Mouse (Mus musculus): ENCODE measurements at regions not wholly inside any gene's neighbourhood (a gene's known extent, or its start where the extent isn't known, plus 50 kb on each side); places are given as distances from the start of the nearest gene placed in this dataset.
"Not testable (repeated sequence)": the region's sequence is repeated elsewhere in the genome, so short reads cannot be mapped to it uniquely, and the experiment has no call there.

DNA sequence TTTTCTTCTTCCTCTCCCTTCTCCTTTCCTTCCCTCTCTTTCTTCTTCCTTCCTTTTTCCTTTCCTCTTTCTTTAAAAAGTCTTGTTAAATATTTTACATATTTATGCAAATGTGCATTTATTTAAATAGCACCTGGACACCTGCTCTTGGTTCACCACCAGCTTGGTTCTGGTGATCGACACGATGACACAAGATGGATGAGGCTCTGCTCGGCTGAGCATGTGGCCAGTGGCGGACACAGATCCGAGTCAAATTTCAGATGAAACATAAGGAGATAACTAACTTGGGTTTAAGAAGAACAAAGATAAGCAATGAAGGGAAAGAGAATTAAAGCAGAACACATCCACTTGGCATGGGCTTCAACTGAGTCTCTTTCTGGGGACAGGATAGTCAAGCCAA is 1339.7 kb upstream of the A1bg start:
- no peak for DNase-seq (ENCODE audit: low spot score in 2 of 2)

DNA sequence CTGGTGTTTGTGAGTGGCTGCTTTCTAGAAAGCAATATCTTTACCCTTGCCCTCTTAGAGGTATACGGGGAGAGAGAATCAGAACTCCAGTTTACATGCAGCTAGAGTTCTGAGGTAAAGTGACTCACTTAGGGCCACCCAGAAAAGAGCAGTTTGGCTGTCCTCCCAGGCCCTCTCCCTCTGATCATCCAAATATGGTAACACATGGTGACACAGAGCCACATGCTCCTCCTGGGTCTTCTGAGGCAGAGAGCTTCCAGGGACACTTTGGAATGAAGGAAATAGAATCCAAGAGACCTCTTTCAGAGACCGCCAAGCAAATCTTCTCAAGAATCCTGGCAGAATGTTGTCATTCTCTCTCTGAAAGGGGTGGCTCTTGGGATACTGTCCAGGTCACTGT is 1338.7 kb upstream of the A1bg start:
- peak in 1 of 2 experiments; percentile 8 for DNase-seq (ENCODE audit: low spot score in 2 of 2)

DNA sequence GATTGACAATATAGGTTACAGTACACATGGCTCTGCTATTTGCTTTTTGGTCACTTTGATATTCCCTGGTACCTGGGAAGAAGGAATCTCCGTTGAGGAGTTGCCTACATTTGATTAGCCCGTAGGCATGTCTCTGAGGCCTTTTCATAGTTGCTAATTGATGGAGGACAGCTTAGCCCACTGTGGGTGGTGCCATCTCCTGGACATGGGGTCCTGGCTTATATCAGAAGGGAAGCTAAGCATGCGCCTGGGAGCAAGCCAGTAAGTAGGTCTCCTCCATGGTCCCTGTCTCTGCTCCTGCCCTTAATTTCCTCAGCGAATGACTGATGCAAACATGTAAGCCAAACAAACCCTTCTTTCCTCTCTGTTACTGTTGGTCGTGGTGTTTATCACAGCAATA is 1335.8 kb upstream of the A1bg start:
- DNase-seq (ENCODE audit: low spot score in 2 of 2), result no peak

DNA sequence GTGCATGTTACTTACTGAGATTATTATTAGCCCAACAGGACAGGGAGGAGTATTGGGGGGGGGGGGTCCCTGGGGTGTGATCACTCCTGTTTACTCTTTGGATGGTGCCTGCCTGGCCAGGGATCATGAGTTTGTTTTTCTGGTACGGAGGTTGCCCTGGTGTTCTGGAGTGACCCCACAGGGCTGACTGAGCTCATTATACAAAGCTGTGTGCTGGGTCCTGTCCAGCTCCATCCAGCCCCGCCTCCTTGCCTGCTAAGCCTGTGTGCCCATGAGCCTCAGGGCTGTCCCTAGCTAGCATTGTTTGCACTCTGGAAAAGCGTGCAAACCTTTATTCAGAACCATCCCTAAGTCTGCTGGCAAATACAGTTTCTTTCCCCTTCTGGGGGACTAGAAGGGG is 1335.1 kb upstream of the A1bg start:
- peak; percentile 6 to 10 for DNase-seq (ENCODE audit: low spot score in 2 of 2)

DNA sequence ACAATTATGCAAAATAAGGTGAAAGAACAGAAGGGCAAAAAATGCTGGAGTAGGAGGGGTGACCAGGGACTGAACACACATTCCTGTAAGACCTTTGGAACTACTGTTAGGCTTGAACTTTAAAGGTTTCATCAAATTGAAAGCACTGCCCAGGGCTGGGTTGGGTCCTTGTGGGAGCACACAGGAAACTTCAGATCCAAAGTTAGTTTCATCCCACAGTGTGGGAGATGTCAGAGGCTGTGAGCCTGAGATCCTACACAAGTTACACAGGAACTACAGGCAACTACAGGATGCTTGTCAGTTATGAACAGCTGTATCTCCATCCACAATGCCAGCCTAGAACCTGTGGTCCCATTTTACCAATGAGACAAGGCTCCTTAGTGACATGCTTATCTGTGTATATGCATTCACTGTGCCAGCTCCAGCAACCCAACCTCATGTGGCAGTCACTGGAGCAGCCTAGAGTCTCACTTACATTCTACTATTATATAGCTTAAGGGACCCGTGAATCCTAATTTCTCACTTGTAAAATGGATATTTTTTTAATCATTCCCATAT is 1334.4 kb upstream of the A1bg start:
- no peak for DNase-seq (ENCODE audit: low spot score in 2 of 2)

DNA sequence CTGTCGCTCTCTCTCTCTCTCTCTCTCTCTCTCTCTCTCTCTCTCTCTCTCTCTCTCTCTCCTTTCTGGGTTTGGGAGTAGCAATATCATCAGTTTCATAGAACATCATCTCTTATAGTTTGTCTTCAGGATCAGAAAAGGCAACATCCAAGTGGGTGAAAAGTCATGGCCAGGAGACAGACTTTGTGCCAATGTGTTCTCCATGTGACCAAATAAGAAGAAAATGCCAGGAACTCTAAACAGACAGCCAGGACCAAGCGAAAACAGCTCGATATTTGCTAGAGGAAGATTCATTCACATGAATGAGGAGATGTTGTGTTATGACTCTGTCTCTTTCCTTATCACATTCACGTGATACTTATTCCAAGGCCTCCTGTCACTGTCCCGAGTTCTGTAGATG is 1332.8 kb upstream of the A1bg start:
- DNase-seq (ENCODE audit: low spot score in 2 of 2), result no peak

DNA sequence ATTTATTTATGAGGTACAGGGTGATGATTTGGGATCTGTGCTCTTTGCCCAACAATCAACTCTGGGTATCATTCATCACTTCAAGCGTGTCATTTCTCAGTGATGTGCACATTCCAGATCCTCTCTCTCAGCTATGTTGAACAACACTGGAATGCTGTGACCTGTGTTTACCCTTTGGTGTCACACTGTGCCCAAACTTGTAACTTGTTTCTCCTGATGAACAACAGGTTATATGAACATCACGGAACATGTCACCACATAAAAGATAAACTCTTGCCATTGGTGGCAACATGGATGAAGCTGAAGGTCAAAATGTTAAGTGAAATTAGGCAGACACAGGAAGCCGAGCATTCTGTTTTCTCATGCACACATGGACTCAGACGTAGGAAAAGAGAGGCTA is 1330.9 kb upstream of the A1bg start:
- DNase-seq (ENCODE audit: low spot score in 2 of 2), result no peak

DNA sequence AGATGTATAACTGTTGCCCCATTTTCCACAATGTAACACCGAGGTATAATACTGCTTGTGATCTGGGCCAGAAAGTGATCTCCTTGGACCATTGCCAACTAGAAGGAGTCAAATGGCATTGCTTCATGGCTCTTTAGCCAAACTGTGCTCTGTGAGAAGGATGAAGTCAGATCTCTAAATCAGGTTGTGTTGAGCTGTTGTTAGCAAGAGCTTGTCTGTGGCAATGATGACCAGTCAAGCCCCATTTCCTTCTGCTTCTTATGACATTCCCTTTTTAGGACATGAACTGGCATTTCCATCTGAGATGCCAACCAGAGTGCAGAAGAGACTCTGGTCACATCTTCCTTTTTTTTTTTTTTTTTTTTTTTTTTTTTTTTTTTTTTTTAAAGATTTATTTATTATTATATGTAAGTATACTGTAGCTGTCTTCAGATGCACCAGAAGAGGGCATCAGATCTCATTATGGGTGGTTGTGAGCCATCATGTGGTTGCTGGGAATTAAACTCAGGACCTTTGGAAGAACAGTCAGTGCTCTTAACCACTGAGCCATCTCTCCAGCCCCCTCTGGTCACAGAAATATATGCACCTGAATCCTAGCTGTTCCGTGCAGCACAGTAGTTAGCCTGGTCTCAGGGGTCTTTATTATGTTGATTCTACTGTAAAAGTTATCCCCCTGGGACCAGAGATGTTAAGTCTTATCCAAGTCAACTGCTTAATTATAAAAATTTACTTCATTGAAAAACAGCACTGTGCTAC is 1329.4 kb upstream of the A1bg start:
- not testable (repeated sequence) for DNase-seq (ENCODE audit: low spot score in 2 of 2)

DNA sequence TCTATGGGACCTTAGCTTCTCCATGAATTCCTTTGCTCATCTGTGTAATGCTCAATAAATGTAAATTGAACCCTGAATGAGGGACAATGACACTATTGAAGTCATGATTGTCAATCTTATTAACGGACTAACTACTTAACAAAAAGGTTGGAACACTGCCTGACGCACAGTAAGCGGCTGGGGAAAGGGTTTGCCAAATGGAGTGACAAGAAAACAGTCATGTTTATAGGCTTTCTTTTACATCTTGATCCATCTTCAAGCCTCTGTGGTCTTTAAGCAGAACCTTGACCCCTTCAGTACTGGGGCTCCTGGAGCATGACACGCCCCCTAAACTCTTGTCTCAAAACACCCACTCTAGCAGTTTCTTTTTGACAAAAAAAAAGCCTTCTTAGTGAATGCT is 1326.6 kb upstream of the A1bg start:
- no peak for DNase-seq (ENCODE audit: low spot score in 2 of 2)

DNA sequence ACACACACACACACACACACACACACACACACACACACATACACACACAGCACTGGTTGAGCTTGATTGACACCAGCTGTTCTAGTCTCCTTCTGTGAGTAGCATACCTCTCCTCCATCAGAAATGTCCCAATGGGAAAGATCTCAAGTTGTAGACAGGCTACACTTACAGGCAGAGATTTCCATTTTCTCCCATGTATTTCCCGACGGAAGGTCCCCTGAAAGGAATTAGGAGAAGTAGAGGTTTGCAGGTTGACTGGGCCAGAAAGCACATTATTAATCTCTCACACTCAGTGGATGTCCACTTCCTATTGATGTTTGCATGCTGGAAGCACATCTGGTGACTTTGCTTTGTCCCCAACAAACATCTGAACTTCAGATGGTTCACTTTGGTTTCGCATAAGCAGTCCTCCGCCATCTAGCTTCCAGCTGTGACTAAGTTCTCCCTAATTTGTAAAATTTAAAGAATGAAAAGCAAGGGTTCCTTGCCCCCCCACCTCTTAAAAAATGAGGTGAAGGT is 1323.8 kb upstream of the A1bg start:
- no peak for DNase-seq (ENCODE audit: low spot score in 2 of 2)

DNA sequence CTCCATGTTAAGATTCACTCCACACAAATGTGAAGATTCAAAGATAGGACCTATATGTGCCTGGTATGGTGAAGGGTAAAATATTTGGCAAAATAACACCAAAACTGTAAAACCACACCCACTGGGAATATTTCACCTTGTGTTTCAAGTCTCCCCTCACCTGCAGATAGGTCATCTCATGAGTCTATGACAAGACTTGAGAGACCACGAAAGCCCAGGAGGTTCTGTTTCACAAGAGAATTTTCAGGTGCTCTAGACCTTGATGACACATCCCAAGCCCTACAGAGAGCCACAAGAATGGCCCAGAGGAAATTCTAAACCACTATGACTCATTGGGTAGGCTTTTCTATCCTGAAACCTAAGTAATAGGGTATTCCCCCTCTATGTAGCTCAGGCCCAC is 1322.4 kb upstream of the A1bg start:
- DNase-seq (ENCODE audit: low spot score in 2 of 2), result no peak

DNA sequence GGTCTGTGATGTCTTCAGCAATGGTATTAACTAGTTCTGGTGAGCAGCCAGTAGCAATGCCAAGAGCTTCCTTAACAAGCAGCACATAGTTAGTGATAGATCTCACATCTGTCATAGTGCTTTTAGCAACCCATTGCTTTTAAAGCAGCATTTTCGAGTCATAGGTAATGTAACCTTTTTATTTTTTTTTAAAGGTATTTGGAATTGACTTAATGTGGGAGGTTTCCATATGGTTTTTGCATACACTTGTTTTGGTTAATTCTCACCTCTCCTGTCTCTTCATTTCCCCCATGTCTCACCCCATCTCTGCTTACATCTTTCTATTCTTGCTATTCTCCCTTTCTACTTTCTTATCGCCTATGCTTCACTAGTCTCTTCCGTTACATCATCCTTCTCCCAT is 1322.0 kb upstream of the A1bg start:
- DNase-seq (ENCODE audit: low spot score in 2 of 2), result no peak

DNA sequence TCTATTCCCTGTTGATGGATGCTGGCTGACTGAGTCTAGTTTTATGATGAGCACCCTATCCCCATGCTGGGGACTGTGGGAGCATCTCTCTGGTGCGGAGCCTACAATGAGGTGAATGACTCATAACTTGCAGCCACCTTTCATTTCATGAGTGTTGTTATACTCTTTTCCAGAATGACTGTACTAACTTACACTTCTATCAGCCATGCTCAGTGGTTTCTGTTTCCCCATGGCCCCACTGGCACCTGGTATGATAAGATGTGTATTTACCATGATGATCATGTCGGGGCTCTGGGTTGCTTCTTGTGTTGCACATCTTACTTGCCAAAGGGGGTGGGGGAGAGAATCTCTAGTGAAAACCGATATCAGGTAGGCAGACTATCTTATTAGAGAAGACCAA is 1317.2 kb upstream of the A1bg start:
- no peak for DNase-seq (ENCODE audit: low spot score in 2 of 2)

DNA sequence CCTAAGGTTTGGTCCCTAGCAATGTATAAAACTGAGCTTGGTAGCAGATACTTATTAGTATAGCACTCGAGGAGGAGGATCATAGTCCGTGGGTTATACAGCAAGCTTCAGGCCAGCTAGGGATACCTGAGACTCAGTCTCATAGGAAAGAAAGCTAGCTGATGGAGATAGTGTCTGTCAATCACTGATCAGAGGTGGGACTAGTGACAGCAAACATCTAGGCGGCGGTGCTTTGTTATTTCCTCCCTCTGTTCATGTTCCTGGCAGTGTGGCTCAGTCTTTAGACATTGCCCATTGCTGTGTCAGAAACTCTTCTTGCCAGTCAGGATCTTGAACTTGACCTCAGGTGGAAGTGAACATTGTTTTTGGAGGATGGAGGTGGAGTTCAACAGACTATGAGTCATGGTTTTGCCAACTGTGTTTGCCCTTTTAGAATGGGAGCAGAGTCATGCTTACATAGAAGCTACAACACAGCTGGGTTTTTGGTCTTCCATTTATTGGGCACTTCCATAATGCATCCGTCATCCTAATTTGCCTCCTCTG is 1315.8 kb upstream of the A1bg start:
- DNase-seq (ENCODE audit: low spot score in 2 of 2), result no peak

DNA sequence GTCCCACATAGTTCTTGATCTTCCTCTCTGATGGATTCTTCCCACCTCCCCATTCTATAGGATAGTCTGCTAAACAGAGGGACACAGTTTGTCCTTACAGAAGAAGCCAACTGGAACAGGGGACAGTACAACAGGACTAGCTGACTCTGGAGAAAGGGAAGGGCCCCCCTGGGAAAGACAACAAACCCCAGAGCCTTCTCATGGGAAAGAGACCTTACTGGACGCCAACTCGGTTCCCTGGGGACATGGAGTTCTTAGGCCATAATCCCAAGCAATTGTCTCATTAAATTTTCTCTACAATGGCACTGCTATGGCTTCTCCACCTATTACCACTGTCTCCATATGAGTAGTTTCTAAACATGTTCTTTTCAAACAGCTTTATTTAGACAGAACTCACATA is 1313.2 kb upstream of the A1bg start:
- DNase-seq (ENCODE audit: low spot score in 2 of 2), result no peak

DNA sequence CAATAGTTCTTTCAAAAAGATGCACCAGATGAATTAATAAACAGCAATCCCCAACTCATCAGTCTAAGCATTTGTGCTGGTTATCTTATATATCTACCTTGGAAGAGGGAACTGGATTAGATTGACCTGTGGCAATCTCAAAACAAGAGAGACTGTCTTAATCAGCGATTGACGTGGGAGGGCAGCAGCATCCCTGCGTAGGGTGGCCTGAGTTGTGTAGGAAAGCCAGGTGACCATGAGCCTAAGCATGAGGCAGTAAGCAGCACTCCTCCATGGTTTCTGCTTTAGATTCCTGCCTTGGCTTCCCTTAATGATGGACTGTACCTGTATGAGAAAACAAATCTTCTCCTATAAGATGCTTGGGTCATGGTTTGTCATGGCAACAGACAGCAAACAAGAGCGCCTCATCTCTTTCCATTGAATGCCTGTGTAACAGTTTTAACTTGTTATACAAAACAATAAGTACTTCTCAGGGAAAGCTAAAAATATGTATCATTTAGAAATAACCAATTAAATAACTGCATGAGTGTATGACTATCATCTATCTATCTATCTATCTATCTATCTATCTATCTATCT is 1311.5 kb upstream of the A1bg start:
- no peak for DNase-seq (ENCODE audit: low spot score in 2 of 2)

DNA sequence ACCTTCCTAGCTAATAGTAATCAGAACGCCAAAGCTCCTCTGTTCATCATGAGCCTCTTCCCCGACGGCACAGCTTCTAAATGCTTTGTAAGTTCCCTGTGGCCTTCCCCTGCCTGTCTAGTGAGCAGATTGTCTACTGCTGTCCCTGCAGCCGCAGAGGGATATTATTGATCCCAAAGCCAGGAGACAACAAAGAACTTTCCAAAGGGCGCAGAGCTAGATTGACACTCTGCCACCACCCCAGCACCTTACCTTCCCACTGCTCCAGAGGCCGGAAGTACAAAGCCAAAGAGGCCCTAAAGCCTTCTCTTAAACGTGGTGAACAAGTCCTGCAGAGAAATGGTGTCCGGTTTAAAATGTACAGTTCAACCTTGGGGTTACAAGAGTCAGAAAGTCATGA is 1310.3 kb upstream of the A1bg start:
- no peak for DNase-seq (ENCODE audit: low spot score in 2 of 2)

DNA sequence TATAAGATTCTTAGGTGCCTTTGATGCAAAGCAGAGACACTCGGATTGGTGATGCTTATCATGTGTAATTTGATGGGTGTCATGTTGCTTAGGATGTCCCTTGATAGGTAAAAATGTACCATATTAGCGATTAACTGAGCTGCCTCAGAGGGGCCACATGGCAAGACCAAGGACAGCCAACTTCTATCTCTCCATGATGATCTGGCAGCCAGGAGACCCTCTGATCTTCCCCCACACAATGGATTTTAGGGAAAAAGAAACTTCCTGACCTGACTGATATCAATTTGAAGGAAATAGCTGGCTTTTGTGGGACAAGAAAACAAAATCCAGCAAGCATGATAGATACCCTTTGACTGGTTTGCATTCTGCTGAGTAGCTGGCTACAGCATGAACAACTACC is 1308.9 kb upstream of the A1bg start:
- no peak for DNase-seq (ENCODE audit: low spot score in 2 of 2)

DNA sequence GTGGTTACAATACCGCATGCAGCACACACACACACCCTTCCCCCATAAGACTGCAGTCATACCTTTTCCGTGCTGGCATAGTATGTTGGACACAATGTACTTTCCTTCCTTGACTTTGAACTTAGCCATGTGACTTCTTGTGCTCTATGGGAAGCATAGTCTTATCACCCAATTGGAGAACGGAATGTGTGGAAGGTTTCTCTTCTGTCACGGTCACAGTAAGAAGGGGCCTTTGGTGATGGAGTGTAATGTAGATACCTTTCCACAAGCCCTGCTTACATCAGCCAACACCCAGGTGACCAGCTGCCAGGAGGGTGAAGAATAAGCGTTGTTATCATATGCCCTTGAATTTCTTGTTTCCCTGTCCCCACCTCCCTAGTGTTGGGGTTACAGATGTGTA is 1308.0 kb upstream of the A1bg start:
- no peak for DNase-seq (ENCODE audit: low spot score in 2 of 2)

DNA sequence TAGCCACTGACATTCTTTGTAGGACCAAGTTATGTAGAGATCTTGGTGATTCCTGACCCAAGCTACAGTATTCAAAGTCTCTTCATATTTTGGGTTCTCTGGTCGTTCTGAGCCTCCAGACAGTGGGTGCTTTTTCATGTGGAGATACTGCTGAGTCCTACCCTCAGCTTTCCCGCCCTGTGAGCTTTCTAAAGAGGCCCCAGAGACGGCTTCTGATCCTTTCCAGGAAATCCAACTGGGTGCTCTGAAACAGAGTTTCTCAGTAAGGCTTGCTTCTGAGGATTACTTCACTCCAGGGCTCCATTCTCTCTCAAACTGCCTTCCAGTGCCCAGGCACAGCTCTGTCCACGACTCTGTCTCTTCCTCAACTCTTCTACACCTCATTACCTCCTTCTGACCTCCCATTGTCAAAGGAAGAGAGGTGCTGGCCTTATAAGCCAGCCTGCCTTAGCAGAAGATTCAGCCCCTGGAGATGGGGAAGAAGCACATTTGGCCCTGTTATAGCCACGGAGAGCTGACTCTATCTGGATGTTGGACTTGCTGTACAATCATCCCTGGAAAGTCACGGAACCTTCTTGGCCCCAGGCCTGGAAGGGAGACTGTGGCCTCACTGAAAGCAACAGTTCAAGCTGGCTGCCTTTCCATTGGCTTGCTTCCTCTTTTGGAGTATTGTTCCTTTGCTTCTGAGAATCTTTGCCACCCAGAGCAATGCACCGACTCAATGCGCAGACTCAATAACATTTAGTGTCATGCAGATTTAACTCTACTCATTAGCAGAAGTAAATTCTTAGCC is 1306.9 kb upstream of the A1bg start:
- no peak for DNase-seq (ENCODE audit: low spot score in 2 of 2)

DNA sequence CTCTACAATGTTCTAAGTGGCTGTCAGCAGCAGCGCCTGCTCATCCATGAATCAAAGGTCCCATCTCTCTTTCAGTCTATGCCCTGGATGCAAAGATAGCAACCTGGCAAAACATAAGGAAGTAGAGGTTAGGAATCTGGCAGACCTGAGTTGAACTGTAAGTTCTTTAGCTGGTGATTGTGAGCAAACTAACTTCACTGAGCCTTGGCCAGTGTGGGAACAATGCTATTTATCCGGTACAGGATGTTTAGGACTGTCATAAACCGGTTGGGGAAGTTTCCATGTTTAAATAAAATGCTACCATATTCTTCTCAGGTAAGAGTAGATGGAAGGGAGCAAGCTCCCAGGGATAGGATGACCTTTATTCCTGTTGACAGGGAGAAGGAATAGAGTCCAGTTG is 1306.2 kb upstream of the A1bg start:
- DNase-seq (ENCODE audit: low spot score in 2 of 2), result no peak

DNA sequence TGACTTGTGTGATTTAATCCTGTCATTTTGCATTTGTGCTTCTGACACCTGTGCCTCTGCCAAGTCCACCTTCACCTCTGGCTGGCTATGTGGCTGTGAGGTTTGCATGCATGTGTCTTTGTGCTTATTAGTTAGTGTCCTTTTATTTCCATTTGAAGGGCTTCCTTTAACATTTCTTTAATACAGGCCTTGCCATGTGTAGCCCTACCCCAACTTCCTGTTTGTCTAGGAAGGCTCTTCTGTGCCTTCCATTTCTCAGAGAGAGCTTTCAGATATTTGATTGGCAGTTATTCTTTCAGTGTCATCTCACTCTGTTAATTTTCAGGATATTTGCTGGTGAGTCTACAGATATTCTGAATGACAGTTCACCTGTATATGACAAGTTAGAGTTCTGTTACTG is 1302.0 kb upstream of the A1bg start:
- DNase-seq (ENCODE audit: low spot score in 2 of 2), result no peak
